Mouse (Mus musculus) ovary, postnatal 10 days (tissue): Measurements from ENCODE around the gene Gm37240.
"Not testable (repeated sequence)": the region's sequence is repeated elsewhere in the genome, so short reads cannot be mapped to it uniquely, and the experiment has no call there.

ENCODE experiments used
- DNase-seq: peaks from one replicate; pipeline ENCODE4 v3.0.0; 2022; ENCODE audit warnings: low spot score

Gm37240 gene

DNA sequence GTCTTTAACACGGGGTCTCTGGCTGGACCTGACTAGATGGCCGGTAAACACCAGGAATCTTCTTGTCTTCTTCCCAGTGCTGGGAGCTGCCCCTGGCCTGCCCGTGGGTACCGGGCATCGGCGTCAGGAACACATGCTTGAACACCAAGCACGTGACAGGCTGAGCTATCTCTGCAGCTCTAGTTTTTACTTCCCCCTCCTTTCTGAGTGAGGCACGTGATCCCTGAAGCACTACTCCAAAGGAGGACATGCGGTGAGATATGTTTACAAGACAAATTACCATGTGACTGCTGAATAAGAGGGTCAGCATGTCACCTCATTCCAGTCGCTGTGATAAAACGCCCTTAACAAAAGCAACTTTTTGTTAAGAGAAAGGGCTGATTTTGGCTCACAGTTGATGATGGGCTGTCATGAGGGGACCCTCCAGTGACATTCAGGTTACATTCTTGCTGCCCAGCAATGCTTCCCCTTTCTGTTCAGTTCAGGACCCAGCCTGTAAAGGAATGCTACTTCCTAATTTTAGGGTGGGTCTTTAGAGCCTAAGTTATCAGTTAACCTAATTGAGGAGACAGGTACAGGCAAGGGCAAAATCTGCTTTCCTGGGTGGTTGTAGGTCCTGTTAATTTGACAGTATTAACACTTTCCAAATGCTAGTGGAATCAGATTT, 1003.4 kb downstream of the Gm37240 start:
- DNase-seq, result no peak

DNA sequence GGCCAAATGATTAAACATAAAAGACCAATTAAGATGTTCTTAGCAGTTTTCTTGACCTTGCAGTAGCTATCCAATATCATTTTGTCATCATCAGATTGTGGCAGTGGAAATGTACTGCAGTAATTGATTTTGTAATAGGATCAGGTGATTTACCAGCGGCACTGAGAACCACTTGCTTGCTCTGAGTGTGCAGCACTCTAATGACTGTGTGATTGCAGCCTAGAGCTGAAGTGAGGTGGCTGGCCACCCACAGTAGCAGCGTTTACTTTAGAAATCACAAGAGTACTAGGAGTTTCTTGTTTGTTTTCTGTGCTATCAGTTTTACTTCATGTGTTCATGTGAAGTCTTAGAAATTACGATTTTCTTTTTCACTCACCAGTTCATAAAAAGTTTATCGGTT, 1011.1 kb downstream of the Gm37240 start:
- DNase-seq, result no peak

DNA sequence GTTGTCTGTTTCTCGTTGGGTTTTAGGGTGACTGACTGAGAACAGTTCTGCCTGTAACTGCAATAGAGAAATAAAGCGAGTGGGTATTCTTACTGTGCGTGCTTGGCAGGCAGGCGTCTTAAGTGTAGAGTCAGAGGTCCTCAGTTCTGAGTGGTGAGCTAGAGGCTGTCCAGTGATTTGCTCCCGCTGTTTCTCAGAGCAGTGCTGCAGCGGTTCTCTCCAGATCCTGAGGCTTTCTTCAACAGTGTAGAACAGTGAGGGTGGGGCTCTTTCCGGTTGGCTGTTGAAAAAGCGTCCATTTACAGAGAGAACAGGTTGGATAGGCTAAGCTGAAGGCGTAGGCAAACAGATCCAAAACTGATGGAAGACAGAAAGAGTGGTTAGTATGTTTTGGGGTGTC, 1012.0 kb downstream of the Gm37240 start:
- no peak for DNase-seq

DNA sequence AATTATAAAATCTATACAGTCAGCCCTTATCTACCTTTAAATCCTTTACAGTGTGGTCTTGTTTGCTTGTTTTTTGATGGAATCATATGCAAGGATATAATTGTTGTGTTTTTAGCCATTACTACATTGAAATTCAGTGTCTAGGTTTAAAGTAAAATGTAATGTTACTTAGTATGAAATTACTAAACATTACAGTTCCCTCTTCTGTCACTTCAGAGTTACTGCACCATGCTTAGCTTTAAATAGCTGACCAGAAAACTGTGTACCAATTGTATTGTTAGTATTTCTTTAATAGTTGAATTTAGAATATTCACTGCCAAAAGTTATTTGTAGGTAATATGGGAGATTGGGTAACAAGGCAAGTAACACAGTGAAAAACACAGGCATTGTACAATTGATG, 1017.2 kb downstream of the Gm37240 start:
- no peak for DNase-seq

DNA sequence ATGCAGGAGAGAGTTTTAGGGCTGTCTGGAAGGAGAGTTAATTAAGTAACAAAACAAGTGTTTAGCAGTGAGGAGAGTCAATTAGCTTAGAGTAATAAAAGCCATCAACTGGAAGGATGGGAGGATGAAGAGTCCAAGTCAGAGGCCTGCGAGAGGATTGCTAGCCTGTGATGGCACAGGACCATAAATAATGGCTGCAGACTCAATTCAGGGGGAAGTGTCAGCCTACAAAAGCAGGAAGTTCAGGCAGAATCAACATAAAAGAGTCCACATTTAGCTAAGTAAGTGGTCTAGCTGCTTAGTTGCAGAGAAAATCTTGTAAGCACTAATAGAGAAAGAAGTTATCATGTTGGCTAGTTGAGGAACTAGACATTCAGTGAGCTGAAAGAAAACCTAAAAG, 1019.3 kb downstream of the Gm37240 start:
- no peak for DNase-seq

DNA sequence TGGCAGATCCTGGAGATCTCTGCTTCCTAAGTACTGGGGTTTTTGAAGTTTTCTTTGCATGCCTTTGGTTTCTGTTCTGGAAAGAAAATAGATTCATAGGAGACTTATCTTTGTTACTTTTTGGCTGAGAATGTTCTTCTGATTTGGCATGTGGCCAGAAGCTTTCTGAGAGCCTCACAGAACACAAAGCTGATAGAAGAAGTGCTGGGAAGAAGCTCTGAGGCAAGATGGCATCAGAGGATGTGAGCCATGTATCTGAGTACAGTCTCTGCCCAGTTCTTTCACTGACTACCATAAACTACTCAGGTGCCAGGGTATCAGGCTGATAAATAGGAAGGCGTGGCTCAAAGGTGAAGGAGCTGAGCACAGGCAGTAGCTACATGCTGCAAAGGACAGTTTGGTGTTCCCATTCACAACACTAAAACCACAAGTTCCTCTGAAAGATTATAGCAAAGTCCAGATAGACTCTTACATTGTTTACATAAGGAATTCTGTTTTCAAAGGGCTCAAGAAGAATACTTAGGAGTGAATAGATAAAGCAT, 1019.8 kb downstream of the Gm37240 start:
- DNase-seq, result no peak

DNA sequence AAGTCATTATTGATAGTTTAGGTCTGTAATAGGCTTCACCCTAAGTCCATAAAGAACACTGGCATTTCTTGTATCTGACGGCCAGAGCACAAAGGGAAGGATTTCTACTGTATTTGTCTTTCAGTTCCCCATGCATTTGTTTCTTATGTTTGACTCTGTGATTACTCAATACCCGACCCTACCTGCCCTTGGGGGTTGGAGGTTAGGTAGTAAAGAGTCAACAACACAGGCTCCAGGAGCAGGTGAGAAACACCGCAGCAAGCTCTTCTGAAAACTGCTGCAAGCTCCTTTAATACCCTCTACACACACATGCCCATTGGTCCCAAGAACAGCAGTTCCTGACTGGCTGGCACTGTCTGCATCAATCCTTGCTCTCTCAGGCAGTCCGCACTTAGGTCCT, 1020.5 kb downstream of the Gm37240 start:
- no peak for DNase-seq

DNA sequence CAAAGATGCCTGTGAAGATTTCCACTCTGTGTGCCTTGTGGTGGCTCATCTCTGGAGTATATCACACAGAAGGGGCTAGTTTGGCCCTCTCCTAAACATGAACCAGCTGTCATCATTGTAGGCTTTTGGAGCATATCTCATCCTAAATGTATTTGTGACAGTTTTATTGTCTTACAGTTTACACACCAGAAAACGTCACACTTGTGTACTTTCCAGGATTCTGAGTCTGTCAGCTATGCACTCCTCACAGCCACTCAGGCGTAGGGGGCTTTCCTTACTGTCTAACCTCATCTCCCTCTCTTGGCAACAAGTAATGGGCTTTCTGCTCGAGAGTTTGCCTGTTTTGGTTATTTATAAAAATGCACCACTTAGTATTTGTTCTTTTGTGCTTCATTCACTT, 1021.6 kb downstream of the Gm37240 start:
- DNase-seq, result no peak

DNA sequence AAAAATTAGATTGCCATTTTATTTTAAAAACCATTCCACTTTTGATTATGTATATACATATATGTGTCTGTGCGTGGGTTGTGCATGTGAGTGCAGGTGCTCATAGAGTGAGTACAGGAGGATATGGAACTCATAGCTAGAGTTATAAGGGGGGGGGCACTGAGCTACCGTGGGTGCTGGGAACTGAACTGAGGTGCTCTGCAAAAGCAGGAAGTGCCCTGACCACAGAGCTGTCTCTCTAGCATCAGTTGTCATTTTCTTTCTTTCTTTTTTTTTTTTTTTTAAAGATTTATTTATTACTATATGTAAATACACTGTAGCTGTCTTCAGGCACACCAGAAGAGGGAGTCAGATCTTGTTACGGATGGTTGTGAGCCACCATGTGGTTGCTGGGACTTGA, 1025.5 kb downstream of the Gm37240 start:
- not testable (repeated sequence) for DNase-seq

DNA sequence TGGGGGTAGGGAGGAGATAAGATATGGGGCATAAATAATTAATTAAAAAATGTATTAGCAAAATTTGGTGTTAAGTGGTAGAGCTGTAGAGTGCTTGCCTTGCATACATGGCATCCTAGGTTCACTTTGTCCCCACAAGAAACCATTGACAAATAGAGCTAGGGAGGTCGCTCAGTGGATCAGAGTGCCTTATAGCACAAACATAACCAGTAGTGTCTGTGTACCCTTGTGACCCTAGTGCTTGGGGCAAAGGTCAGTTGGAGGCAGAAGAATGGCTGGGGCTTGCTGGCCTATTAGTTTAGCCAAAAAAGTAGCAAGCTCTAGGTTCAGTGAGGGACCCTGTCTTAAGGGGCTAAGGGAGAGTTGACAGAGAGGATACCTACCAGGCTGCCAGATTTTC, 1026.6 kb downstream of the Gm37240 start:
- no peak for DNase-seq

DNA sequence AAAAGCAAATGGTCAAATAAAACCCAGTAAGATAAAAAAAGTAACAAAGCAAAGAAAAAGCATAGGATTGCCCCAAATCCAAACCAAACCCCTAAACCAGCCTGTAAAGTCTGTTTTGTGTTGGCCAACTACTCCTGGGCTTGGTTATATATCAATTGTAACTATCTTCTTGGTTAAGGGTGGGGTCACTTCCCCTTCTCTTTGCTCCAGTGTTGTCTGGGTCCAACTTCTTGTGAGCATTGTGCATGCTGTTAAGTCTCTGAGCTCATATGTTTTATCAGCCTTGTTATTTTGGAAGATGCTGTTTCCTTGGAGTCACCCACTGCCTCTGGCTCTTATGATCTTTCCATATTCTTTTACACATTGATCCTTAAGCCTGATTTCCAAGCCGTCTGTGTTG, 1032.9 kb downstream of the Gm37240 start:
- DNase-seq, result no peak

DNA sequence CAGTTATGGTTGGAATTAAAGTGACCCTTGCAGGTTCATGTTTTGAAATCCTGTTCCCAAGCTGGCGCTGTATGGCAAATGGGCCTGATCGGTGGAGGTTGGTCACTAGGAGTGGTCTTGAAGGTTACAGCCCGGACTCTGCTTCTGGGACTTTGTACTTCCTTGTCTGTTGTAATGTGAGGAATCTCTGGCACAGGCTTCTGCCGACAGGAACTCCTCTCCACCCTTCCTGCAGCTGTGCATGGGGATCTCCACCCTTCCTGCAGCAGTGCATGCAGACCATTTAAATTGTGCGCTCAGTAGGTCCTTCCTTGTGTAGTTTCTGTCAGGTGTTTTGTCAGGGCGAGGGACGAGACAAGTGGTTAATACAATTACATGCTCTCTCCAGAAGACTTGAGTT, 1034.4 kb downstream of the Gm37240 start:
- no peak for DNase-seq

DNA sequence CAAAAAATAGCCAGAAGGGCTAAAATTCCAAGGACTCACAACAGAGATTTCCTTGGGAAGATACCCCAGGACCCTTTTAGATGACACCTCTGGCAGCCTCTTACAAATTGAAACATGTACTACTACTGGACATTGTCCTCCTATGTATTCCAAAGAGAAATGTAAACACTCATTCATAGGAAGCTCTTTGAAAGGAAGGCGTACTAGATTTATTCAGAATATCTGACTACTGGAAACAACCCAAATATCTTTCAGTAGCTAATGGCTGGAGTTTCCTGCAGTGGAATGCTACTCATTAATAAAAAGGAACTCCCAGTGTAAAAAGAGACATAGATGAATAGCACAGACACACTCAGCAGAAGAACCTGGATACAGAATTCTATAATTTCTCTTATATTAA, 1035.5 kb downstream of the Gm37240 start:
- no peak for DNase-seq

DNA sequence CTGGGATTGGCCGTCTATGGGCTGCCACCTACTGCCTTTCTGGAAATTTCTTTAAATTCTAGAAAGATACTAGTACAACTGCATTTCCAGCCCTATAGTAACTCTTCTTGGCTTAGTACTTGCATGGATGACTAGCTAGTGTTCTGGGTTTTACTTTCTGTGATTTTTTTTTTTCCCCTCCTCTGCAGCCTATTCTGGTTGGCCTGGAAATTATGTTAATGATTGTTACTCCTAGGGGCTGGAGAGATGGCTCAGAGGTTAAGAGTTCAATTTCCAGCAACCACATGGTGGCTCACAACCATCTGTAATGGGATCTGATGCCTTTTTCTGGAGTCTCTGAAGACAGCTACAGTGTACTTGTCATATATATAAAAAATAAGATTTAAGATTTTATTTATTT, 1036.9 kb downstream of the Gm37240 start:
- no peak for DNase-seq

DNA sequence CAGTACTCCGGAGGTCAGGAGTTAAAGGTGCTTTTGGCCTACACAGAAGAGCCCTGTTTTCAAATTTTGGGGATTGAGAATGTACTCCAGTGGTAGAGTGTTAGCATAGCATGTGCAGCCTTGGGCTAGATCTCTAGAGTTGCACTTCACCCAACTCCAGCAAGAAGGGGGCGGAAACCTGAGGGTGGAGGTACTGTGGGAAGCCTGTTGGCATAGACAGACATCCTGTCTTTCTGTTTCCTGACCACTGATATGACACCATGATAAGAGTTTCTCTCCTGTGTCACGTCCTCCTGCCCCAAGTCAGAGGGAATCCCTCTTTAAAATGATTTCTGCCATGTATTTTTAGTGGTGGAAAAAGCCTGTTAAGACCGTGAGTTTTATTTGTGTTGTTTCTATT, 1038.5 kb downstream of the Gm37240 start:
- no peak for DNase-seq

DNA sequence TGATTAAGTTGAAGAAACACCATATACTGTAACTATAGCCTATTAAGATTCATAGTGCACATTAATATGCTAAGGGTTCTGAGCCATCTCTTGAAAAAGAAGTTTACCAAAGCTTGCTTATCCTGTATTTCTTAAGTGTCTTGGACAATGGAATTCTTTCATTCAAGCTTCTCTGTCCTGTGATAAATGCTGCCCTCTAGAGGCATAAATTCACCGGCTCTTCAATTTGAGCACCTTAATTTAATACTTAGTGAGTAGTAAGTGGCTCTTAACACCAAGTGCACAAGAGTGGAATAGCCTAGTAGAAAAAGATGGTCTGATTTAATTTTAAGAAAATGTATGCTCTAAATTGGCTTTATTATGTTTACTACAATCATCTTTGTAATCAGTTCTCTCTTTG, 1043.7 kb downstream of the Gm37240 start:
- no peak for DNase-seq

DNA sequence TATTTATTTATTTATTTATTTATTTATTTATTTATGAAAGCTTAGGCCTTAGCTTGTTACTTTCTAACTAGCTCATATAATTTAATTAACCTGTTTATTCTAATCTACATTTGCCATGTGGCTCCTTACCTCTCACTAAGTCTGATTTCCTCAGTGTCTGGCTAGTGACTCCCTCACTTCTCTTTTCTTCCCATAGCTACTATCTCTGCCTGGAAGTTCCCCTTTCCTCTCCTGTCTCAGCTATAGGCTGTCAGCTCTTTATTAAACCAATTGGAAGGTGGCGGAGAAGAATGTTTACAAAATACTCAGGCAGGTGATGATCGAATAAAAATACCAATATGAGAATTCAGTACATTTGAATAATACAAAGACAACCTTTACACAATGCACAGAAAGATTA, 1044.5 kb downstream of the Gm37240 start:
- DNase-seq, result no peak

DNA sequence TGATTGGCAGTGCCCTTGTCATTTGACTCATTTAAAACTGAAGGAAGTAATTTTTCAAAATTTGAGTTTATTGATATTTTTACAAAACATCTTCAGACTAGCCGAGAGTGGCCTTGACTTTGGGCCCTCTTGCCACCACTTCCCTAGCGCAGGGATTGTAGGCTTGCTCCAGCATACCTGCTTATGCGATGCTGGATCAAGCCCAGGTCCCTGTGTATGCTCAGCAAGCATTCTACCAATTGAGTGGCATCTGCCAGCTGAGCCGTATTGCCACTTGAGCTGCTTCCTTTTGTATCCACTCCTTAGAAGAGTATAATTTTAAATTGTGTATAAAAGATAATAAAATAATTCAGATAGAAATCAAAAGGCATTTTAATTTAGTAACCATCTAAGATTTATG, 1046.0 kb downstream of the Gm37240 start:
- DNase-seq, result no peak

DNA sequence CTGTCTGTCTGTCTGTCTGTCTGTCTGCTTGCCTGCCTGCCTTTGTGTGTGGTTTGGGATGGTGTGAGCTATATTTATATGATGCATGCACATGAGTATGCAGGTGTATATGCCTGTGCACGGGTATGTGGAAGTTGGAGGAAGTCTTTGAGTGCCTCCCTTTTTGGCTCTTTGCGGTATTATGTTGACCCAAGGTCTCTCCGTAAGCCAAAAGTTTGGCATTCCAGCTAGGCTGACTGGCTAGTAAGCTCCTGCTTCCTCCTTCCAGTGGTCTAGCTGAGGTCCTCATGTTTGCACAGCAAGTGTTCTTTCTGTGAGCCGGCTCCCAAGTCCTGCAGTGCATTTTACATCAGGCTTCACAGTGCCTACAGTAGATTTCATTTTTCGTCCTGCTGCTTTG, 1047.8 kb downstream of the Gm37240 start:
- no peak for DNase-seq

DNA sequence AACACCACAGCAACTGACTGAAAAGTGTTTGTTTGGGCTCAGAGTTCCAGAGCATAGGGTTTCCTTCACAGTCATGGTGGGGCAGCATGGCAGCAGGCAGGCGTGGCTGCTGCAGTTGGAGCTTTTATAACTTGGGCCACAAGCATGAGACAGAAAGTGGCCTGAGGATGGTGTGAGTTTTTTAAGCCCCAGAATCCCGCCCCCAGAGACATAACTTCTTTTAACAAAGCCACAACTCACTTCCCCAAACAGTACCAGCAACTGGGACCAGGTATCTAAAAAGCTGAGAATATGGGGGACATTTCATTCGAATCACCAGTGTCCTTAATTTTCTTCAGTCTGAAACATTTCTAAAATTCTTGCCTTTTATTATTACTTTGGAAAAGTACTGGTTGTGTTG, 1049.3 kb downstream of the Gm37240 start:
- DNase-seq, result no peak

DNA sequence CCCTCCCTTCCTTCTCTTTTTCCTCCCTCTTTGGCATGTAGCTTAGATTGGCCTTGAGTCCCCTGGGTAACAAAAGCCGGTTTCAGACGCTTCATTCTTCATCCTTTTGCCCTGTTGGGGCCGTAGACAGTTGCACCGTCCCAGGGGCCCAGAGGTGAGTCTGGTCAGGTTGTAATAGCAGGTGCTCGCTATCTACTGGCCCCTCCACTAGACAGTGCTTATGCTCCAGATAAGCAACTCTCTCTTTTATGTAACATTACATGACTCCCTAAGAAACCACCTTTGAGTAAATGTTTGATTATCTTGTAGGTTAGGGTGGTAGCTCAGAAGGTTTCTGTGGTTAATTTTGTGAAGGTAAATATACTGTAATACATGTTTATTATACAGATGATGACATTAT, 1051.3 kb downstream of the Gm37240 start:
- DNase-seq, result no peak

DNA sequence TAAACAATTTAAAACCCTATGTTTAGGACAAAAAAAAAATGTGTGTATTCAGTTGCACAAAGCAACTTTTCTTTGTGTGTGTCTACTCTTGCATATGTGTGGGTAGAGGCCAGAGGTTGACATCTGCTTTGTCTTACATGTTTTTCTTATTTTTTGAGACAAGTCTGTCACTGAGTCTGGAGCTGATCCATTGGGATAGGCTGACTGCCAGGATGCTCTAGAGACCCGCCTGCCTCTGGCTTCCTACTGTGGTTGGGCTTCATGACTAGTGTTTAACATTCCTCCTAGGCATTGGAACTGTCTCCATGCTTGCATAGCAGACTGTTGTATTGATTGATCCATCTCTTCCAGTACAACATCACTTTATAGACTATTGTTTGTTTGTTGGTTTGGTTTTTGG, 1058.0 kb downstream of the Gm37240 start:
- DNase-seq, result no peak

DNA sequence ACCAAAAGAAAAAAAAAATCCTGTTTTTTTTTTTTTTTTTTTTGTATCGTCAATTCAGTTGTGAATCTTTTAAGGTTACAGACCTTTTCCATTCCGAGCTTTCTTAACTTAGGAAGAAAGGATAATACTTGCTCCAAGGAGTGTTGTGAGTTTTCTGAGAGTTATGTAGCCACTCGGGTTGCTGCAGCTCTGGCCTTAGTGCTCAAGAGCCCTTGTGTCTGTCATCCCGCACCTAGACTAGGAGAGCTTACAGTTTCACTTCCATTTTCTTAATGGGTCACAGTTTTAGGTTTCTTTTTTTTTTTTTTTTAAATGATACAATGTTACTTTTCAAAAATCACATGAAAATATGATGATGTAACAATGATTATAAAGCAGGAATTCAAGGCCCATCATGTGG, 1059.7 kb downstream of the Gm37240 start:
- no peak for DNase-seq

DNA sequence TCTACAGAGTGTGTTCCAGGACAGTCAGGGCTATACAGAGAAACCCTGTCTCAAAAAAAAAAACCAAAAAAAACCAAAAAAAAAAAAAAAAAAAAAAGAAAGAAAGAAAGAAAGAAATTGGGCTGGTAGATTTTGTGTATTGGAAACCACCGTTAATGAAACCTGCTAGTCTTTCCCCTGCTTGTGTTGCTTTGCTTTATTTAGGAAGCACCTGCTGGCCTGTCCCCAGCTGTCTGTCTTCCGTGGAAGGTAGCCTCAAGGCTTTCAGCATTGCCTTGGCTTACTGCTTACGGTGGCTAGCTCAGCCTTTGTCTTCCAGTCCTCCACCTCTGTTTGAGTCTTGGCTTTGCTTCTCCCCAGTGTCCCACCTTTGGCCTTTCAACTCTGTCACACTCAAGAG, 1060.4 kb downstream of the Gm37240 start:
- no peak for DNase-seq

DNA sequence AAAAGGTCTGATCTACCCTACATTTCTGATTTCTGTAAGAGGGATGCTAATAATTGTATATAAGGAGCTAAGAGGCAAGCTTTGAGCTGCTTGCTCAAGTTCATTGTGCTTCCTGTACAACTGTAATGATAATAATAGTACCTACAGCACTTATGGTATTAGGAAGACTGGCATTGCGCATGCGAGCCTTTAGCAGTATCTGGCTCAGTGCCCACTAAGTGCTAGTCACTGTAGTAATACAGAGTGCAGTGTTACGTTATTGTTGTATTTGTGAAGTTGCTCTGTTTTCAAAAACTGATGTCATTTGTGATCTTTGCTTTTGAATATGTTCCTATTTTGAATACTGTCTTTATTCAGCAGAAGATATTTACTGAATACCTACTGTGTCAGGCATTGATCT, 1060.9 kb downstream of the Gm37240 start:
- no peak for DNase-seq
